Mouse (Mus musculus) CH12.LX (cell line): ENCODE results near the gene Runx2. TPM values are rescaled to one million over a fixed set of nuclear protein-coding genes. Genes with fewer than 3 reads are reported as not detected.

Experiments
- DNase-seq: peaks from one replicate; pipeline ENCODE4 v3.0.0-alpha.2; 2013; ENCODE audit errors: extremely low read depth
- H3K27ac ChIP-seq: 2 replicates; pipeline ENCODE4 v1.5.1; 2012; ENCODE audit warnings: low read depth, mild to moderate bottlenecking, control low read depth, moderate library complexity; ENCODE audit not compliant: insufficient read depth
- H3K27me3 ChIP-seq: replicated peaks from 2 replicates; pipeline ENCODE3; 2012; ENCODE audit warnings: inconsistent platforms
- H3K36me3 ChIP-seq, 2 experiments: replicated peaks in 1 of 2; 2 replicates each; pipeline versions ENCODE3 to v1.6.1; 2012; ENCODE audit warnings: inconsistent platforms in 1 of 2, low read length in 1 of 2, mild to moderate bottlenecking in 1 of 2, mixed read lengths in 1 of 2, moderate library complexity in 1 of 2; ENCODE audit not compliant: control insufficient read depth in 1 of 2, insufficient read depth in 1 of 2
- H3K4me1 ChIP-seq, 2 experiments: 2 replicates each; pipeline ENCODE4 v1.6.1; 2012; ENCODE audit warnings: inconsistent platforms in 1 of 2, moderate library complexity in 1 of 2; ENCODE audit not compliant: insufficient read depth in 2 of 2, control insufficient read depth in 1 of 2
- H3K4me2 ChIP-seq: 2 replicates; pipeline ENCODE4 v1.6.1; 2012; ENCODE audit warnings: low read depth, mild to moderate bottlenecking, control low read depth; ENCODE audit not compliant: poor library complexity, insufficient read depth, severe bottlenecking
- H3K4me3 ChIP-seq, 3 experiments: fragments of 150-350 bp in 1 of 3; sonication (generic) in 1 of 3; replicated peaks in 1 of 3; 2 replicates each; pipeline versions ENCODE3 to v1.5.1; 2011 to 2012; ENCODE audit warnings: low read depth in 2 of 3, low read length in 2 of 3, mild to moderate bottlenecking in 2 of 3, moderate library complexity in 2 of 3, control low read depth in 1 of 3, improper control_type of control experiment in 1 of 3, inconsistent platforms in 1 of 3, mixed read lengths in 1 of 3; ENCODE audit not compliant: poor library complexity in 1 of 3
- H3K79me2 ChIP-seq: replicated peaks from 2 replicates; pipeline ENCODE4 v1.6.1; 2012; ENCODE audit warnings: mild to moderate bottlenecking, moderate library complexity; ENCODE audit not compliant: control insufficient read depth, poor library complexity, insufficient read depth, severe bottlenecking; ENCODE audit errors: extremely low read depth
- H3K9ac ChIP-seq: 2 replicates; pipeline ENCODE4 v1.6.1; 2012; ENCODE audit warnings: low read depth, mild to moderate bottlenecking, control low read depth, moderate library complexity; ENCODE audit not compliant: insufficient read depth
- H3K9me3 ChIP-seq: replicated peaks from 2 replicates; pipeline ENCODE3; 2012; ENCODE audit warnings: low read length, inconsistent platforms, mixed read lengths
- BHLHE40 ChIP-seq: IDR thresholded peaks from 2 replicates; pipeline ENCODE4 v1.6.1; 2011; ENCODE audit warnings: mild to moderate bottlenecking, low read depth, low read length, improper control_type of control experiment
- CHD1 ChIP-seq: IDR thresholded peaks from 2 replicates; pipeline ENCODE4 v1.6.1; 2012; ENCODE audit warnings: low read depth, low read length, improper control_type of control experiment, inconsistent platforms
- CTCF ChIP-seq, 2 experiments: IDR thresholded peaks in 1 of 2; conservative IDR thresholded peaks in 1 of 2; 2 replicates each; pipeline ENCODE4 v1.5.1; 2011 to 2012; ENCODE audit warnings: low read depth in 2 of 2, low read length in 2 of 2, improper control_type of control experiment in 1 of 2, inconsistent platforms in 1 of 2, mild to moderate bottlenecking in 1 of 2, moderate library complexity in 1 of 2
- E2F4 ChIP-seq: IDR thresholded peaks from 2 replicates; pipeline ENCODE4 v1.6.1; 2011; ENCODE audit warnings: low read depth, low read length, improper control_type of control experiment; ENCODE audit not compliant: insufficient replicate concordance
- ELF1 ChIP-seq: IDR thresholded peaks from 2 replicates; pipeline ENCODE4 v1.6.1; 2014; ENCODE audit warnings: low read depth, mild to moderate bottlenecking, inconsistent platforms, low read length, improper control_type of control experiment
- EP300 ChIP-seq: IDR thresholded peaks from 2 replicates; pipeline ENCODE4 v1.6.1; 2011; ENCODE audit warnings: low read length, improper control_type of control experiment
- ETS1 ChIP-seq: conservative IDR thresholded peaks from 2 replicates; pipeline ENCODE4 v1.6.1; 2012; ENCODE audit warnings: low read depth, mild to moderate bottlenecking, inconsistent platforms, low read length, improper control_type of control experiment, moderate library complexity
- GABPA ChIP-seq: IDR thresholded peaks from 2 replicates; pipeline ENCODE4 v1.6.1; 2012; ENCODE audit warnings: low read depth, low read length, improper control_type of control experiment, inconsistent platforms; ENCODE audit not compliant: insufficient replicate concordance
- HCFC1 ChIP-seq: IDR thresholded peaks from 2 replicates; pipeline ENCODE4 v1.6.1; 2012; ENCODE audit warnings: low read depth, mild to moderate bottlenecking, inconsistent platforms, low read length, improper control_type of control experiment
- IRF4 ChIP-seq: IDR thresholded peaks from 2 replicates; pipeline ENCODE4 v1.6.1; 2014; ENCODE audit warnings: low read depth, mild to moderate bottlenecking, inconsistent platforms, low read length, improper control_type of control experiment
- JUN ChIP-seq: IDR thresholded peaks from 2 replicates; pipeline ENCODE4 v1.6.1; 2011; ENCODE audit warnings: low read depth, mild to moderate bottlenecking, low read length, improper control_type of control experiment, moderate library complexity; ENCODE audit not compliant: insufficient read depth
- JUND ChIP-seq: conservative IDR thresholded peaks from 2 replicates; pipeline ENCODE4 v1.6.1; 2011; ENCODE audit warnings: low read depth, low read length, improper control_type of control experiment
- MAFK ChIP-seq: IDR thresholded peaks from 2 replicates; pipeline ENCODE4 v1.6.1; 2011; ENCODE audit warnings: low read length, improper control_type of control experiment; ENCODE audit not compliant: insufficient replicate concordance
- MEF2A ChIP-seq: IDR thresholded peaks from 2 replicates; pipeline ENCODE4 v1.6.1; 2014; ENCODE audit warnings: low read depth, mild to moderate bottlenecking, inconsistent platforms, low read length, improper control_type of control experiment, borderline replicate concordance
- MYC ChIP-seq: IDR thresholded peaks from 2 replicates; pipeline ENCODE4 v1.6.1; 2011; ENCODE audit warnings: low read depth, mild to moderate bottlenecking, improper control_type of control experiment, low read length
- NELFE ChIP-seq: IDR thresholded peaks from 2 replicates; pipeline ENCODE4 v1.6.1; 2011; ENCODE audit warnings: low read depth, low read length, improper control_type of control experiment
- PAX5 ChIP-seq: IDR thresholded peaks from 2 replicates; pipeline ENCODE4 v1.6.1; 2012; ENCODE audit warnings: low read length, inconsistent platforms, mixed read lengths
- POLR2A ChIP-seq: IDR thresholded peaks from 2 replicates; pipeline ENCODE4 v1.6.1; 2011; ENCODE audit warnings: low read depth, mild to moderate bottlenecking, improper control_type of control experiment, low read length
- POLR2AphosphoS2 ChIP-seq: IDR thresholded peaks from 2 replicates; pipeline ENCODE4 v1.6.1; 2011; ENCODE audit warnings: low read depth, low read length, improper control_type of control experiment
- RAD21 ChIP-seq: IDR thresholded peaks from 2 replicates; pipeline ENCODE4 v1.6.1; 2011; ENCODE audit warnings: low read depth, mild to moderate bottlenecking, low read length, improper control_type of control experiment, moderate library complexity
- SIN3A ChIP-seq: IDR thresholded peaks from 2 replicates; pipeline ENCODE4 v1.6.1; 2012; ENCODE audit warnings: low read length, improper control_type of control experiment, inconsistent platforms
- SMC3 ChIP-seq: IDR thresholded peaks from 2 replicates; pipeline ENCODE4 v1.6.1; 2011; ENCODE audit warnings: low read depth, low read length, improper control_type of control experiment
- TBP ChIP-seq: conservative IDR thresholded peaks from 2 replicates; pipeline ENCODE4 v1.6.1; 2011; ENCODE audit warnings: low read depth, low read length, improper control_type of control experiment
- TCF12 ChIP-seq: IDR thresholded peaks from 2 replicates; pipeline ENCODE4 v1.6.1; 2014; ENCODE audit warnings: low read depth, mild to moderate bottlenecking, inconsistent platforms, low read length, improper control_type of control experiment
- UBTF ChIP-seq: IDR thresholded peaks from 2 replicates; pipeline ENCODE4 v1.6.1; 2012; ENCODE audit warnings: low read depth, mild to moderate bottlenecking, inconsistent platforms, low read length, improper control_type of control experiment, moderate library complexity
- ZC3H11A ChIP-seq: IDR thresholded peaks from 2 replicates; pipeline ENCODE4 v1.6.1; 2012; ENCODE audit warnings: low read depth, mild to moderate bottlenecking, inconsistent platforms, low read length, improper control_type of control experiment
- dilution Hi-C: fragments of 300-500 bp; cut with MboI; formaldehyde crosslinking; loops from 2 replicates; pipeline ENCODE4 v1.14.3; 2020; ENCODE audit warnings: low sequenced_read_pairs; ENCODE audit not compliant: extremely low pct_unique_long_range_greater_than_20kb, extremely low pct_ligation_motif_present
- in situ Hi-C: fragments of 300-500 bp; cut with MboI; formaldehyde crosslinking; loops from 3 replicates; pipeline ENCODE4 v1.14.3; 2019; ENCODE audit warnings: low sequenced_read_pairs, low pct_ligation_motif_present, low pct_unique_long_range_greater_than_20kb, mixed read lengths
- polyA plus RNA-seq: library from polyadenylated mRNA; unstranded; fragments of >175 nt; gene quantifications from 2 replicates; pipeline ENCODE4 v1.2.1, GENCODE M21; 2012; ENCODE audit warnings: low read depth; ENCODE audit not compliant: insufficient read length
- total RNA-seq, 2 experiments: library from RNA; depleted of rRNA; stranded (reverse); fragments of 300-350 nt in 1 of 2; fragments of >200 nt in 1 of 2; gene quantifications; 2 replicates each; pipeline ENCODE4 v1.2.3; 2012 to 2014

Gene Runx2
- total and polyA plus RNA-seq, 3 experiments = 0.70 to 1.4 (median 1.1) TPM

GRCm38 (mm10) chr17:44743780-44744179 is 70.8 kb downstream of the Runx2 start:
- H3K79me2 ChIP-seq = no peaks in the 10 kb centered on the region
- DNase-seq = no peak
- in situ Hi-C loops = loop anchor here (25.0 kb wide), 2 partner anchors 481 to 644 kb away; no protein-coding TSS in a partner anchor

GRCm38 (mm10) chr17:44742246-44742645 is 72.4 kb downstream of the Runx2 start:
- H3K27me3 ChIP-seq = peaks cover 2% of the 10 kb centered on the region
- no peak overlapping the region for H3K4me3 ChIP-seq
- H3K9me3 ChIP-seq = no peaks in the 10 kb centered on the region
- in situ Hi-C loops = loop anchor here (25.0 kb wide), 2 partner anchors 480 to 645 kb away; no protein-coding TSS in a partner anchor
- H3K4me1 ChIP-seq = peaks cover 6 to 8% of the 10 kb centered on the region in 2 experiments; a peak in 2 of 4 replicates
- H3K36me3 ChIP-seq = no peaks in the 10 kb centered on the region
- H3K9ac ChIP-seq = no peak overlapping the region
- dilution Hi-C loops = no loop called here
- no peak for DNase-seq
- H3K4me2 ChIP-seq = no peak overlapping the region
- no peaks in the 10 kb centered on the region for H3K79me2 ChIP-seq
- TF ChIP-seq ZC3H11A (no peak), CHD1 (no peak), GABPA (no peak), ETS1 (peak; percentile 55), POLR2A (no peak), MEF2A (peak; percentile 83; the same call in 1 of the 2 replicates), BHLHE40 (no peak), CTCF (conservative IDR thresholded peaks at IDR 0.05 in 1 of 2, IDR thresholded peaks at IDR 0.05 in 1 of 2; ENCODE audit: low read depth in 2 of 2, low read length in 2 of 2) (peak in 1 of 2 experiments; percentile 45; a peak in 2 of 4 replicates), MAFK (no peak), IRF4 (0 out of 2 replicates have a peak, but pooled peaks have one; percentile 17), POLR2AphosphoS2 (no peak), SIN3A (no peak), RAD21 (peak; percentile 22), SMC3 (peak; percentile 22; the same call in 1 of the 2 replicates), JUN (peak; percentile 71), NELFE (no peak), EP300 (no peak), ELF1 (no peak), MYC (no peak), TCF12 (0 out of 2 replicates have a peak, but pooled peaks have one; percentile 23)
- no peak overlapping the region for H3K27ac ChIP-seq

More at GRCm38 (mm10) chr17:44743780-44744179, 70.8 kb downstream of the Runx2 start:
- no peak overlapping the region for H3K27ac ChIP-seq
- no peak overlapping the region for H3K4me2 ChIP-seq
- H3K36me3 ChIP-seq = no peaks in the 10 kb centered on the region
- dilution Hi-C loops = no loop called here
- peaks cover 6 to 8% of the 10 kb centered on the region in 2 experiments; a peak in 2 of 4 replicates for H3K4me1 ChIP-seq
- TF ChIP-seq GABPA (no peak), CHD1 (no peak), HCFC1 (no peak), UBTF (no peak), JUND (no peak), CTCF (conservative IDR thresholded peaks at IDR 0.05 in 1 of 2, IDR thresholded peaks at IDR 0.05 in 1 of 2; ENCODE audit: low read depth in 2 of 2, low read length in 2 of 2) (peak; percentile 32 to 63; a peak in 3 of 4 replicates), E2F4 (no peak), PAX5 (no peak), SMC3 (peak; percentile 72), EP300 (no peak), TBP (no peak), RAD21 (peak; percentile 60), NELFE (no peak)
- H3K4me3 ChIP-seq = no peak overlapping the region
- no peaks in the 10 kb centered on the region for H3K9me3 ChIP-seq
- H3K9ac ChIP-seq = no peak overlapping the region
- H3K27me3 ChIP-seq = no peaks in the 10 kb centered on the region
